Mouse (Mus musculus): ENCODE measurements around the gene Defb7.

The Defb7 gene

GRCm38 (mm10) chr8:19494797-19495196 lies at the start of gene Defb7:
TSS of gene Defb7 (plus strand) at chr8:19495097.
- in situ Hi-C loops (cut with MboI; ENCODE audit: low pct_unique_long_range_greater_than_20kb in 1 of 2, low sequenced_read_pairs in 2 of 2, unreplicated experiment in 1 of 2), result no loop called here

- in situ Hi-C loops (cut with MboI; ENCODE audit: low pct_unique_long_range_greater_than_20kb in 1 of 2, low sequenced_read_pairs in 2 of 2, unreplicated experiment in 1 of 2), result loop anchor here in 1 of 2 experiments (25.0 kb wide), 1 partner anchor 109 kb away; no protein-coding TSS in a partner anchor
These were observed 48.5 kb upstream of the Defb7 start for GRCm38 (mm10) chr8:19446378-19446777.

- in situ Hi-C loops (cut with MboI; ENCODE audit: low pct_unique_long_range_greater_than_20kb in 1 of 2, low sequenced_read_pairs in 2 of 2, unreplicated experiment in 1 of 2), result loop anchor here in 1 of 2 experiments (5.0 kb wide), 1 partner anchor 39 kb away; no protein-coding TSS in a partner anchor
These were observed 33.5 kb upstream of the Defb7 start for GRCm38 (mm10) chr8:19461355-19461754.

GRCm38 (mm10) chr8:19469026-19469425 lies 25.9 kb upstream of the Defb7 start:
- in situ Hi-C loops (cut with MboI; ENCODE audit: low pct_unique_long_range_greater_than_20kb in 1 of 2, low sequenced_read_pairs in 2 of 2, unreplicated experiment in 1 of 2), result no loop called here

GRCm38 (mm10) chr8:19500524-19500923 lies 5.6 kb downstream of the Defb7 start:
- in situ Hi-C loops (cut with MboI; ENCODE audit: low pct_unique_long_range_greater_than_20kb in 1 of 2, low sequenced_read_pairs in 2 of 2, unreplicated experiment in 1 of 2), result no loop called here

- in situ Hi-C loops (cut with MboI; ENCODE audit: low pct_unique_long_range_greater_than_20kb in 1 of 2, low sequenced_read_pairs in 2 of 2, unreplicated experiment in 1 of 2), result no loop called here
These were observed 40.4 kb downstream of the Defb7 start for GRCm38 (mm10) chr8:19535195-19535829.

GRCm38 (mm10) chr8:19540376-19540775 lies 45.5 kb downstream of the Defb7 start:
- in situ Hi-C loops (cut with MboI; ENCODE audit: low pct_unique_long_range_greater_than_20kb in 1 of 2, low sequenced_read_pairs in 2 of 2, unreplicated experiment in 1 of 2), result no loop called here
